Mouse (Mus musculus) spleen, postnatal 4 days (tissue): ENCODE measurements at regions not wholly inside any gene's neighbourhood (a gene's known extent, or its start where the extent isn't known, plus 50 kb on each side); places are given as distances from the start of the nearest gene placed in this dataset.

Experiments
- DNase-seq, 2 experiments: peaks; one replicate each; pipeline ENCODE4 v3.0.0; 2022; ENCODE audit warnings: low spot score in 2 of 2

GRCm38 (mm10) chr13:28583617-28584016 is 326.3 kb downstream of the Gm11361 start:
- DNase-seq: no peak

- DNase-seq: no peak
These were observed 318.0 kb downstream of the Gm11361 start for GRCm38 (mm10) chr13:28575202-28575851.

- no peak for DNase-seq
These were observed 316.0 kb downstream of the Gm11361 start for GRCm38 (mm10) chr13:28573364-28573763.

DNA sequence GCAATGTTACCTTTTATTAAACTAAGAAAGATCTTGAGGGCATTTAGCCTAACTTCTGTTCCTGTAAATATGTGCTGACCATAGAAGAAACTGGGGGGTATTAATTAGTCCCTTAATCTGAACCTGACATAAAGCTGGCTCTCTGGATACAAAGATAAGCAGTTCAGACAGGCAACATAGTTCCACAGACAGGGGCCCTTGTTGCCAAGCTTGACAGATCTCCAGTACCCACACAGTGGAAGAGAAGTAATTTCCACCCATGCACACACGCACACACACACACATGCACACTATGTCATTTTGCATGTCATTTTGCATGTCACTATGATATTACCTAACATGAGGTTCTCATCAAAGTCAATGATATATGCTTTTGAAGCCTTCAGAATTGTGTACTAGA is 315.1 kb downstream of the Gm11361 start:
- DNase-seq: no peak

DNA sequence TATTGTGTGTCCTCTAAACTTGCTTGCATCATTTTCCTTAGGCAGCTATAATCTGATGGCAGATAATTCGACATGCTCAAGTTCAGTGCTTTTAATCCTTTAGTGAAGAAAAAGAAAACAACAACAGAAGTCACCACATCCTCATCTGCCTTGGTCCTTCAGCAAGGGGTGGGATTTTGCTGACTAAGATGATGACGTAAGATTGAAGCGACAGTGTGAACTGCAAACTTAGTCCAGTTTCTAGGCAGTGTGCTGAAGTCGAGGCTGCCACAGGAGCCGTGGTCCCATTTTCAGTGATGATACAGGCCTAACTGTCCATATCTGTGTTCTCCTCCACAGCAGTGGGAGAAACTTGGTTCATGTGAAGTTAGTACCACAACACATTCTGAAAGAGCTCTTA is 314.4 kb downstream of the Gm11361 start:
- DNase-seq: no peak

GRCm38 (mm10) chr13:28563585-28563984 is 306.3 kb downstream of the Gm11361 start:
- DNase-seq: no peak

GRCm38 (mm10) chr13:28560081-28560480 is 302.8 kb downstream of the Gm11361 start:
- no peak for DNase-seq

- DNase-seq: no peak
These were observed 299.8 kb downstream of the Gm11361 start for GRCm38 (mm10) chr13:28557032-28557570.

DNA sequence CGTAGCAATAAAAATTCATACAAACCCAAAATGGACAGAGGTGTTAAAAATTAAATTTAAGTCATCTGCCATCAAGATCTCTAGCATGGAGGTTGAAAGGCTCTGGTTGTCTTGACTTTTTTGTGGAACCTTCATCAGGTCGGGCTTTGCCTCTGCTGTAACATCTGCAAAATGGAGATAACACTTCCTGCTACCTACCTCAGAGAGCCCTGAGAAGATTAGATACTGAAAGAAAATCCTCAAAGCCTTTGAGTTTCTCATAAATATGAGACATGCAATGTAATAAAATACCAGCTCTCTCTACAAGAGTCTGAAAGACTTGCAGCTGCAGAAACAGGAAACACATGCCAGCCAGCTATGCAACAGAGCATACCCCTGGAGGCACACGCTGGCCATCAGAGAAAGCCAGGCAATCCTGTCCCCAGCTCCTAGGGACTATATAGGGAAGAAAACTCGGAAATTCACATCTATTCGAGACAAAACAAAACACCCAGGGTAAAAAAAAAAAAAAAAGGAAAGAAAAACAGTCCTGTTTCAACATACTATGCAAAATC is 299.1 kb downstream of the Gm11361 start:
- DNase-seq: no peak

DNA sequence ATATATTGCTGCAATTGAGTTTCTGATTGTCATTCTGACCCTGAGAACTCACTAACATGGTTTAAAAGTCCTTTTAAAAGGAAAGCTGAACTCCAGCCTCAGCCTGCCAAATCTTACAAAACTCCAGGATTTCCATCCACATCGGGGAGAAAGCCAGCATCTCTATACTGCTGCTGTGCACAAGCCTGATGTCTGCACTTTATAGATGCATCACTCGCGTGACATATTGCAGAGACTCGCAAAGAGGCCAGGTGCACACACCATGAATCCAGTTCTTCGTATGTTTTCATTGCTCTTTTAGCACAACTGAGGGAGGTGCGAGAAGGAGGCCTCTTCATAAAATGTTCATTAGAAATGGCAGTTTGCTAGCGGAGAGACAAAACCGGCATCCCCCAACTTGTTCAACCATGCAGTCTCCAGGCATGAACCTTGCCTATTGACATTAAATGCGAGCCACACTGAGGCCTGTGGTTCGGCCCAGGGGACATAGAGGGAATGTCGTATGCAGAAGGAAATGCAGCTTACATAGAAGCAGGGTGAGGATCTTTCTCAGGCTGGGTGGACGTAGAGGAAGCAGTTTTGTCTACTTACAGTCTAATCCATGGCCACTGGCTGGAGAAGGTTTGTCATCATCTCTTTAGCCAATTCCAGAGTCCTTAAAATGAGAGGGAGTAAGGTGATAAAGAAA is 297.0 kb downstream of the Gm11361 start:
- no peak for DNase-seq

DNA sequence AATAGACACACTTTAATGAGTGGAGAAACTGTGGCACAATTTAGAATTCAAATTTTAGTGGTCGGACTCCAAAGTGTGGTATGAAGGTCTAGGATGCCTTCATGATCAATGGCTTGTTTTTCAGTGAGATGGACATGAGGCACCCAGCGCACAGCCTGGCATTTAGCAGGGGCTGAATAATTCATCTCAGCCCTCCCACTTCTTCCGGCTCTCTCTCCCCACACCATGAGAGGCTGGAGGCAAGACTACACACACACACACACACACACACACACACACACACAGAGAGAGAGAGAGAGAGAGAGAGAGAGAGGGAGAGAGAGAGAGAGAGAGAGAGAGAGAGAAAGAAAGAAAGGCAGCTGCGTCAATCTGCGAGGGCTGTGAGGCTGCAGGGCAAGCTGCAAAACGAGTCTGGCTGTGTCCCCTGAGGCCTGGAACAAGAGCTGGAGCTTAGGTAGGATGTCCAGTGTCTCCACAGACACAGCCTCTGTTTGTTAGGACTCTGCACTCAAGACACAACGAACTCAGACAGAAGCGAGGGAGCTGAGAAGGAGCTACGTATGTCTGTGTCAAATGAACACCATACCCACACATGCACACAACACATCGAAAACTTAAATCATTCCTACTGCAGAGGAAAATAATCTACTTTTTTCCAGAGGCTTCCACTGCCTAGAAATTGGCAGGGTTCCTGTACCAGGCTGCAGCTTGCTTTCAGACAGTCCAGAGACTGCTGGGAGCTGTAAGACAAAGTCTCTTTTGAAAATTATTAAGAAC is 295.8 kb downstream of the Gm11361 start:
- DNase-seq: no peak

GRCm38 (mm10) chr13:28551555-28551954 is 294.2 kb downstream of the Gm11361 start:
- no peak for DNase-seq

DNA sequence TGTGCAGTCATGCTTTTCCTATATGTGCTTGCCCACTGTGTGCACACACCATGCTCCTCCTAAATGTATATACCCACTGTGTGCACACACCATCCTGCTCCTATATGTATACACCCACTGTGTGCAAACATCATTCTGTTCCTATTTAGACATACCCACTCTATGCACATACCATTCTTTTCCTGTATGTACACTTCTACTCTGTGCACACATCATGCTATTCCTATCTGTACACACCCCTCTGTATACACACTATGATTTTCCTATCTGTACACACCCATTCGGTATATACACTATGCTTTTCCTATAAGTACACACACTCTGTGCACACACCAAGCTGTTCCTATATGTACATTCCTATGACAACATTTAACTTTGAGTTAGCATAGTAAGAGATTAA is 288.5 kb downstream of the Gm11361 start:
- DNase-seq: no peak

- DNase-seq: no peak
These were observed 288.0 kb downstream of the Gm11361 start for GRCm38 (mm10) chr13:28545337-28545736.

DNA sequence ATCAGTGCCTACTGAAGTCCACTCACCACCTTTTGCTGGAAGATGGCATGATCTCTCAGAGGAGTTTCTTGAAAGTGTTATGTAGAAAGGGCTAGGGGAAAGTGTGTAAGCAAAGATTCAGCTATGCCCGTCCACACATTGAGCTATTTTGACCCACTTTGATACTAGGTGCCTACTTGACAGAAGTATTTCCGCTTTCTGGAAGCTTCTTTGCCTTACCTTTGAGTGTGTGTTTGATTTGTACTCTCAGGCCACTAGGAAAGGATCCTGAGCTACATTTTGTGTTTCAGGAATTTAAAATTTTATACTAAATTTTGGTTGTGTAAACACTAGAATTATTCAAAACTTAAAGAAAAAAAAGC is 287.5 kb downstream of the Gm11361 start:
- no peak for DNase-seq

DNA sequence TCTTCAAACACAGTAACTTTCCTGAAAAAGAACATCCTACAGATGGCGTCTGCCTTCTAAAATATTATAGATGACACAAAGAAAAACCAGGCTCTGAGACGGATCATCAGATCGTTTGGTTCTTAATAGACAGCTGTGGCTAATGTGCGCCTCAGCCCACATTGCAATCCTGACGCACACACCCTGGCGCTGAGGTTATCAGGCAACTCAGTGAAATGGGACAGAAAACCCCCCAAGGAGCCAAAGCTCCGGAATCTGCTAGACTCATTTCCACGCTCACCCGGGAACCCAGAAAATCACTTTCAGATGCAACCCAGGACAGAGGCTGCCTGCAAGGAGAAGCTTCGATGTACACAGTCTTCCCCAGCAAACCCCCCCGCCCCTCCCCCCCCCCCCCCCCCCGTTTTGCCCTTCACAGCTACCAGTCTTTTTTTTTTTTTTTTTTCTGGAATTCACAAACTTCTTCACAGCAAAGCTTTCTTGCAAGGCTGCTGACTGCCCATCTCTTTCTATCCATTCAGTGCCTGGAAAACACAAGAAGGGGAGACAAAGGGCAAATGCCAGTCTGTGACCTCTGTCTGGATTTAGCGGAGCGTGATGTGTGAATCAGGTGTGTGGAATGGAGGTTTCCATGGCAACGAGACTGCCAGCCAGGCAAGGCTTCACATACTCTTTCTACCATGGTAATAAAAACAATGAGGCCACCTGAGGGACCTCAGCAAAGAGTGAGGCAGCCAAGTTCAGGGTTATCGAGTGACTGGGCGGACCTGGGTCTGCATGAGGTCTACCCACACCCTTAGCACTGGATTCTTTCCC is 286.9 kb downstream of the Gm11361 start:
- no peak for DNase-seq

DNA sequence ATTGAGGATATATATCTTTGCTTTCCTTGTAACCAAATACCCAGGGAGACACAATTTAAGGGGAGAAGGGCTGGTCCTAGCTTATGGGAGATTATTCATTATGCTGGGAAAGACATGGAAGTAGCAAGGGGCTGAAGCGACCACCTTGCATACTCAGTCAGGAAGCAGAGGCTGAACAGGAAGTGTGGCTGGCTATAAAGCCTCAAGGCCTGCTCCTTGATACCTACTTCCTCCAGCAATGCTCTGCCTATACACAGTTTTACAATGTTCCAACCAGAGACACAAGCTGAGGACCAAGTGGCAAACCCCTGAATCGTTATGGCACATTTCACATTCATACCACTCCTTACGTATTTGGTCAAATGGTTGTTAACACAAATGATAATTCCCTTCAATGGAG is 284.3 kb downstream of the Gm11361 start:
- DNase-seq: no peak

DNA sequence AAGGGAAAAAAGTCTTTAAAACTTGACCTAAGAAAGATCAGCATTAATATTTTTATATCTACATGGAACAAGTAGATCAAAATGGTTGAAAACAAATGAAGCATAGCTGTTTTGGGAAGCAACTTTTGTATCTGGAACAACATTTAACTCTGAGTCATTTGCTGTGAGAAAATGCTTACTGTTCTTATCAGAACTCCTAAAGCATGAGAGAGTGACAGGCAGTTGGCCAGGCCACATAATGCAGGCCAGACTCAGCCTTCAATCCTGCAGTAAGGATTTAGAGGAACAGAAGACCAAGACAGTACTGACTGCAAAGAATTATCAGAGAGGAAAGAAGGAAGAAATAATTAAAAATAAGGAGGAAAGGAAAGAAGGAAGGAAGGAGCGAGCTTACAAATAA is 275.8 kb downstream of the Gm11361 start:
- no peak for DNase-seq

DNA sequence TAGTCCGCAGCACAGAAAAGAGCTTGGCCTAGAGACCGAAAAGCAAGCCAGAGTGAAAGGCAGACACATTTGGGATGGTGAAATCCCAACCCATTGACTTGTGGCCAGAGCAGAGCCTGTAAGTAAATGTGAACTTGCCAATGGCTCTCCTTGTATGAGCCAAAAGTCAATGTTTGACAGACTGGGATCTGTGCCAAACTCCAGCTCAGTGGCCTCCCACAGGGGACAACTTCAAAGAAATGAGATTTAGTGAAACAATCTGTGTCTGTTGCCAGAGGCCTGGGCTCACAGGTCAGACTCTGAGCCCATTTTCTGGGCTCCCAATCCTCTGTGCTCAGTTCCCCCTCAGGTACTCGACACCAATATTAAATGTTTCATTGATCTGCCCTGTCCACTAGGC is 274.9 kb downstream of the Gm11361 start:
- no peak for DNase-seq

DNA sequence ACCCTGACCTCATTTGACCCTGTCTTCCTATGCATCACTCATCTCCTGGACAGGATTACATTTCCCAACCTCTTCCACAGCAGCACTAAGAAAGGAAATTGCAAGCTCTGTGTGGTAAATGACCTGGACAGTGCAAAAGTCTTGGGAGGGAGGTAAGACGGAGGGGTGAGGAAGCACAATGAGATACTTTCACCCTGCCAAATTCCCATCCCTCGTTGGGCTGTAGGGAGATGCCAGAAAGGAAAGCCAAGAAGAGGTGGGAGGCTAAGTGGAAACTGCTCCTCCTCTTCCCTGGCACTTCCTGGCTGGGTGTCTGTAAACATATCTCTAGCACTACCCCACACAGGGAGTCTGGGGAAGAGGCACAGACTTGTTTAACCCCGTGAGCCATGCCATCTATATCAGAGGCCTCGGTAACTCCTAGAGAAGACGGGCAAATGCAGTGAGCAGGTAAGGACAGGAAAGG is 274.2 kb downstream of the Gm11361 start:
- DNase-seq: no peak

GRCm38 (mm10) chr13:28530947-28531346 is 273.6 kb downstream of the Gm11361 start:
- no peak for DNase-seq
